Mouse (Mus musculus) liver, embryonic 14.5 days (tissue): ENCODE measurements at regions not wholly inside any gene's neighbourhood (a gene's known extent, or its start where the extent isn't known, plus 50 kb on each side); places are given as distances from the start of the nearest gene placed in this dataset.

Source experiments
- ATAC-seq: fragments of 200-750 bp; cut with Nextera tagmentation; 2 replicates; pipeline ENCODE4 v1.8.0; 2017; ENCODE audit warnings: moderate number of reproducible peaks, mild to moderate bottlenecking, moderate library complexity; ENCODE audit not compliant: insufficient read depth
- DNase-seq, 3 experiments: peaks; one replicate each; pipeline ENCODE4 v3.0.0-alpha.2; 2012 to 2013; ENCODE audit warnings: low read depth in 3 of 3, low spot score in 3 of 3
- H3K27ac ChIP-seq: fragments of 300-500 bp; sonication (generic); 2 replicates; pipeline ENCODE4 v1.5.1; 2014; ENCODE audit warnings: moderate library complexity, mild to moderate bottlenecking, control low read depth, inconsistent platforms
- H3K27me3 ChIP-seq: fragments of 300-500 bp; sonication (generic); 2 replicates; pipeline ENCODE4 v1.6.1; 2014; ENCODE audit warnings: mild to moderate bottlenecking, low read length, moderate library complexity; ENCODE audit not compliant: control insufficient read depth, insufficient read depth
- H3K36me3 ChIP-seq: fragments of 300-500 bp; sonication (generic); replicated peaks from 2 replicates; pipeline ENCODE4 v1.6.1; 2014; ENCODE audit warnings: low read depth; ENCODE audit not compliant: control insufficient read depth, insufficient read depth
- H3K4me1 ChIP-seq, 2 experiments: fragments of 200-500 bp in 1 of 2; fragments of 300-500 bp in 1 of 2; sonication (generic) in 1 of 2; replicated peaks; 2 replicates each; pipeline ENCODE4 v1.6.1; 2012 to 2014; ENCODE audit warnings: antibody characterized with exemption in 1 of 2, inconsistent platforms in 1 of 2, low read length in 1 of 2; ENCODE audit not compliant: control insufficient read depth in 2 of 2, insufficient read depth in 2 of 2
- H3K4me2 ChIP-seq: fragments of 300-500 bp; sonication (generic); 2 replicates; pipeline ENCODE4 v1.6.1; 2014; ENCODE audit warnings: low read depth, mild to moderate bottlenecking, control low read depth, moderate library complexity
- H3K4me3 ChIP-seq, 2 experiments: fragments of 200-500 bp in 1 of 2; fragments of 300-500 bp in 1 of 2; sonication (generic) in 1 of 2; 2 replicates each; pipeline ENCODE4 v1.5.1; 2012 to 2014; ENCODE audit warnings: low read depth in 2 of 2, low read length in 2 of 2, mild to moderate bottlenecking in 2 of 2, control low read depth in 1 of 2, inconsistent platforms in 1 of 2, moderate library complexity in 1 of 2; ENCODE audit not compliant: insufficient read depth in 1 of 2
- H3K9ac ChIP-seq: fragments of 300-500 bp; sonication (generic); replicated peaks from 2 replicates; pipeline ENCODE4 v1.6.1; 2014; ENCODE audit warnings: mild to moderate bottlenecking, control low read depth, moderate library complexity
- H3K9me3 ChIP-seq: fragments of 300-500 bp; sonication (generic); 2 replicates; pipeline ENCODE4 v1.6.1; 2016; ENCODE audit warnings: low read length, mixed read lengths; ENCODE audit not compliant: control insufficient read depth
- CTCF ChIP-seq: IDR thresholded peaks from 2 replicates; pipeline ENCODE4 v1.5.1; 2016; ENCODE audit warnings: antibody characterized with exemption, low read depth, control low read depth
- EP300 ChIP-seq: IDR thresholded peaks from 2 replicates; pipeline ENCODE4 v1.6.1; 2016; ENCODE audit warnings: antibody characterized with exemption, low read depth
- WGBS: fragments of 180-500 bp; shearing (Covaris S2); extraction: QIAGEN DNeasy Blood & Tissue Kit; methylation state at CpG from one replicate; pipeline ENCODE4 v1.1.7; 2014; ENCODE audit not compliant: insufficient replicate concordance; 5-methylcytosine and 5-hydroxymethylcytosine counted together

DNA sequence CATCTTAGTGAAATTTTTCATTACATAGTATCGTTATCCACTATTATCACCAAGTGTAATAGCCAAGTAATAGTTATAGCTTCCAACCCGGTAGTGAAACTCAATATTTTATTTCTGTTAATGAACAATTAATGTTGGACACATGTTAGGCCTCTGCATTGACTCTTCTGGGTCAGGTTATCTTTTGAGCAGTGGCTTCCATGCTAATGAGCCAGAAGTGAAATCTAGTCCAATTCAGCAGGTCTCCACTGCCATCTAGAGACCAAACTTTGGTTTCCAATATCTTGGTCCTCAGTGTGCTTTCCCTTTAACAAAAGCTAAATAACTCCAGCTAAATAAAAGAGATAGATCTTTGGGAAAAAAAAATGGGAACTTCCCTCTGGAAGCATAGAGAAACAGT is 258.9 kb upstream of the Aldoart1 start:
- DNase-seq (no peak), ATAC-seq (no peak)
- no peaks in the 10 kb centered on the region for H3K27me3 ChIP-seq
- H3K27ac ChIP-seq = no peak overlapping the region
- H3K36me3 ChIP-seq = no peaks in the 10 kb centered on the region
- no peak overlapping the region for H3K4me2 ChIP-seq
- H3K9ac ChIP-seq = no peak overlapping the region
- 47% methylated on average over 2 of the region's 2 CpGs for WGBS
- TF ChIP-seq CTCF (peak; percentile 15; the same call in 1 of the 2 replicates), EP300 (no peak)
- no peaks in the 10 kb centered on the region for H3K9me3 ChIP-seq
- H3K4me1 ChIP-seq = no peaks in the 10 kb centered on the region
- H3K4me3 ChIP-seq = no peak overlapping the region
